Mouse (Mus musculus) cerebellum, postnatal 4 days (tissue): ENCODE data around the gene Crocc.
A peak's percentile ranks its signal among the peaks of the same experiment; 100 is the strongest.

Experiments
- DNase-seq, 2 experiments: peaks; one replicate each; pipeline ENCODE4 v3.0.0; 2022; ENCODE audit warnings: low spot score in 2 of 2, mixed read lengths in 1 of 2

The Crocc gene

GRCm38 (mm10) chr4:140986711-140987395 lies 73.5 kb downstream of the Crocc start, which contains the start of gene Atp13a2:
Gene Atp13a2, plus strand, starts transcription at chr4:140986873.
- peak; percentile 86 to 92 for DNase-seq

- DNase-seq = no peak
These were observed 74.2 kb downstream of the Crocc start for GRCm38 (mm10) chr4:140986024-140986710.

- no peak for DNase-seq
These were observed 75.8 kb downstream of the Crocc start for GRCm38 (mm10) chr4:140984544-140984943.

- no peak for DNase-seq
These were observed 76.9 kb downstream of the Crocc start for GRCm38 (mm10) chr4:140983442-140983841.

GRCm38 (mm10) chr4:140982808-140983207 lies 77.5 kb downstream of the Crocc start:
- DNase-seq = no peak

- no peak for DNase-seq
These were observed 78.7 kb downstream of the Crocc start for GRCm38 (mm10) chr4:140981605-140982004.

- DNase-seq = no peak
These were observed 82.3 kb downstream of the Crocc start for GRCm38 (mm10) chr4:140977886-140978692.

- no peak for DNase-seq
These were observed 83.1 kb downstream of the Crocc start for GRCm38 (mm10) chr4:140977278-140977677.

GRCm38 (mm10) chr4:140975356-140975755 lies 85.0 kb downstream of the Crocc start:
- DNase-seq = no peak

GRCm38 (mm10) chr4:140974408-140974807 lies 85.9 kb downstream of the Crocc start:
- DNase-seq = no peak

GRCm38 (mm10) chr4:140971691-140972090 lies 88.7 kb downstream of the Crocc start:
- no peak for DNase-seq

- no peak for DNase-seq
These were observed 92.8 kb downstream of the Crocc start for GRCm38 (mm10) chr4:140967386-140968159.
